Mouse (Mus musculus) kidney, adult 2 months (tissue): ENCODE results near the gene Amer2.

Experiments used
- CTCF ChIP-seq: fragments of 200-500 bp; conservative IDR thresholded peaks from 2 replicates; pipeline ENCODE4 v1.5.1; 2011; ENCODE audit warnings: low read depth, mild to moderate bottlenecking, control low read depth, low read length, moderate library complexity, mixed read lengths; ENCODE audit not compliant: insufficient read depth, insufficient read length
- POLR2A ChIP-seq: fragments of 200-500 bp; IDR thresholded peaks from one replicate; pipeline ENCODE4 v1.6.1; 2011; ENCODE audit warnings: low read depth, low read length, control low read depth

DNA sequence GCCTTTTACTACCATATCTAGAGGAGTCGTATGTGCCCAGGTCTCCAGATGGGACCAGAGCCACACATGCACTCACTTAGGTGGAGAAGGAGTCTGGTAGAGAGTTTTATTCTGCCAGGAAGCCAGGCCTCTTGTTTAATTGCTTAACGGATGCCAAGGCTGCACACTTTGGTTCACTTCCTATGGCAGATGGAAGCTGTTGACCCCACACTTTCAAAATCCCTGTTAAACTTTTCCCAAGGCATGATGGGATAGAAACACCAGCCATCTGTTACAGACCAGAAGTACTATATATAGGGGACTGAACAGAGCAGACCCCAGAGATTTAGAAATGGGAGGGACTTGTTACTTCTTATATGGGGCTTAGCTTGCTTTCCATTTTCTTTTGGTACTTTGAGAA lies 32.8 kb downstream of the Amer2 start:
- no peak for TF ChIP-seq CTCF
- TF ChIP-seq POLR2A = no peak
